Mouse (Mus musculus) spleen, postnatal 14 days (tissue): ENCODE data around the gene Fam104a.
"Not testable (repeated sequence)": the region's sequence is repeated elsewhere in the genome, so short reads cannot be mapped to it uniquely, and the experiment has no call there.

Source experiments
- DNase-seq, 2 experiments: peaks; one replicate each; pipeline ENCODE4 v3.0.0; 2021 to 2022; ENCODE audit warnings: low spot score in 2 of 2

Gene Fam104a

GRCm38 (mm10) chr11:113664279-113664678 is 19.7 kb downstream of the Fam104a start:
- no peak for DNase-seq

- no peak for DNase-seq
These were observed 22.1 kb downstream of the Fam104a start for GRCm38 (mm10) chr11:113661835-113662351.

GRCm38 (mm10) chr11:113660940-113661339 is 23.0 kb downstream of the Fam104a start:
- DNase-seq: no peak

- DNase-seq: not testable (repeated sequence)
These were observed 23.7 kb downstream of the Fam104a start for GRCm38 (mm10) chr11:113660213-113660612.

- DNase-seq: no peak
These were observed 25.2 kb downstream of the Fam104a start for GRCm38 (mm10) chr11:113658763-113659162.

GRCm38 (mm10) chr11:113658319-113658718 is 25.6 kb downstream of the Fam104a start:
- DNase-seq: no peak

GRCm38 (mm10) chr11:113657221-113657620 is 26.7 kb downstream of the Fam104a start:
- DNase-seq: no peak

- no peak for DNase-seq
These were observed 27.4 kb downstream of the Fam104a start for GRCm38 (mm10) chr11:113656511-113656932.

GRCm38 (mm10) chr11:113654561-113655270 is 29.2 kb downstream of the Fam104a start:
- no peak for DNase-seq

- no peak for DNase-seq
These were observed 29.9 kb downstream of the Fam104a start for GRCm38 (mm10) chr11:113654105-113654504.

- no peak for DNase-seq
These were observed 31.4 kb downstream of the Fam104a start for GRCm38 (mm10) chr11:113652516-113652915.

GRCm38 (mm10) chr11:113651907-113652273 is 32.1 kb downstream of the Fam104a start:
- DNase-seq: no peak

- DNase-seq: peak in 1 of 2 experiments; percentile 15
These were observed 32.6 kb downstream of the Fam104a start for GRCm38 (mm10) chr11:113651206-113651906.

GRCm38 (mm10) chr11:113649353-113650210 is 34.4 kb downstream of the Fam104a start, which contains the start of gene Slc39a11:
TSS of gene Slc39a11 (minus strand) at chr11:113650079.
- DNase-seq: peak; percentile 44 to 55

- DNase-seq: no peak
These were observed 35.1 kb downstream of the Fam104a start, which contains the start of gene Cog1 for GRCm38 (mm10) chr11:113648690-113649352. TSS of gene Cog1 (plus strand) at chr11:113649169.

GRCm38 (mm10) chr11:113648152-113648551 is 35.8 kb downstream of the Fam104a start:
- peak; percentile 74 to 84 for DNase-seq

GRCm38 (mm10) chr11:113645181-113645580 is 38.8 kb downstream of the Fam104a start:
- no peak for DNase-seq

GRCm38 (mm10) chr11:113638680-113639079 is 45.3 kb downstream of the Fam104a start:
- DNase-seq: no peak

- no peak for DNase-seq
These were observed 49.2 kb downstream of the Fam104a start for GRCm38 (mm10) chr11:113634699-113635121.

- no peak for DNase-seq
These were observed 50.6 kb downstream of the Fam104a start for GRCm38 (mm10) chr11:113633398-113633797.

GRCm38 (mm10) chr11:113632303-113632702 is 51.7 kb downstream of the Fam104a start:
- no peak for DNase-seq
